Mouse (Mus musculus) spleen, adult 2 months (tissue): ENCODE data around the gene Nelfb.

Experiments
- CTCF ChIP-seq: fragments of 200-500 bp; IDR thresholded peaks from 2 replicates; pipeline ENCODE4 v1.5.1; 2011; ENCODE audit warnings: mild to moderate bottlenecking, inconsistent platforms; ENCODE audit not compliant: insufficient read depth, insufficient read length, insufficient replicate concordance; ENCODE audit errors: extremely low read depth
- POLR2A ChIP-seq: fragments of 200-500 bp; IDR thresholded peaks from 2 replicates; pipeline ENCODE4 v1.6.1; 2011; ENCODE audit warnings: low read depth, low read length, inconsistent platforms

GRCm38 (mm10) chr2:25214444-25214843 lies 3.2 kb upstream of the Nelfb start, which contains the start of gene Stpg3:
- no peak for TF ChIP-seq CTCF
- TF ChIP-seq POLR2A: no peak
